Mouse (Mus musculus): ENCODE measurements around the gene Gm27021. TPM values are rescaled to one million over a fixed set of nuclear protein-coding genes. Genes with fewer than 3 reads are reported as not detected.
A peak's percentile ranks its signal among the peaks of the same experiment; 100 is the strongest.

The Gm27021 gene
- polyA plus RNA-seq, 1 experiment from 2014 or later: not detected

DNA sequence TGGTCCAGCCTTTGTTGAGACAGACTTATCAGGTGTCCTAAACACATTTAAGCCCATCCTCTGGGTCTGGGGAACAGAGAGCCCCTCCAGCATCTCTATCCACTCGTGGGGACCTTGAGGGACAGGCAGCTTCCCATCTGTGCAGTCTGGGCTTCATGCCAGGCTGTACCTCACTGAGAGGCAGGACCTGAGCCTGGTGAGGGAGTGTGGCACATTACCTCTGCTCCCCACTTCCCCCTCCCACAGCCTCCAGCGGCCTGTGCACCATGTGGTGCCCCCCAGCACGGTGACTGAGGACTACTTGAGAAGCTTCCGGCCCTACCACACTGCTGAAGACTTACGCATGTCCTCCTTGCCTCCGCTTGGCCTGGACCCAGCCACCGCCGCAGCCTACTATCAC, 101.2 kb downstream of the Gm27021 start:
- Histone ChIP-seq H3K4me3 (no peak overlapping the region), H3K4me2 (no peak overlapping the region), H3K9me3 (replicated peaks) (no peaks in the 10 kb centered on the region), H3K27ac (ENCODE audit: poor library complexity, severe bottlenecking) (no peak overlapping the region), H3K4me1 (replicated peaks) (peaks cover 65% of the 10 kb centered on the region), H3K36me3 (peaks cover 64% of the 10 kb centered on the region), H3K27me3 (replicated peaks) (no peaks in the 10 kb centered on the region), H3K9ac (no peak overlapping the region)
- ATAC-seq (ENCODE audit: insufficient number of reproducible peaks, low FRiP score): no peak
- 90% methylated on average over 8 of the region's 8 CpGs for WGBS

DNA sequence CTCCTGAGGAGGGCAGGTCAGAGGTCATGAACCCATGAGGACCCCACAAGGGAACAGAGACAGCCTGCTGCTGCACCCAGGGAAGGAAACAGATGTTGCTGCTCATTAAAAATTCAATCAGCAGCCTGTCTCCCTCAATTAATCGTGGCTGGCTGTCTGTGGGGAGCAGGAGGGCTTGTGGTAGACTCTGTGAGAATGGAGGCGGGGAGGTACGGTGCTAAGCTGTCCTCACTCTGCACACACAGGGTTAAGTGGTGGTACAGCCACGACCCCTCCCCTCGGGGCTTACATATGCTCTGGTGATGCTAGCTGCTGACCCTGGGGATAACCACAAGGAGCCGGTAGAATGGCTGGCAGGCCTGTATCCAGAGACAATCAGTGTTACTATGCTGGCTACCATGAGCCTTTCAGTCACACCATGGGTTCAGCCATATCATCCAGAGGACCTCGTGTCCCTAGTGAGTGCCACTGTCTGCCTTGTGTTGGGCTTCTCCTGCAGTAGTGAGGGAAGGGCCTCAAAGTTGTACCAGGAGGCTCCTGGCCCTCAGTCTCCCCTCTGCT, 102.6 kb downstream of the Gm27021 start:
- H3K36me3 ChIP-seq: peaks cover 50% of the 10 kb centered on the region
- peaks cover 71% of the 10 kb centered on the region for H3K4me1 ChIP-seq (replicated peaks)
- no peak overlapping the region for H3K4me3 ChIP-seq
- peak overlapping the region; percentile 50; the same call in 1 of the 2 replicates for H3K9ac ChIP-seq
- ATAC-seq (ENCODE audit: insufficient number of reproducible peaks, low FRiP score): no peak
- H3K4me2 ChIP-seq: no peak overlapping the region
- H3K9me3 ChIP-seq (replicated peaks): no peaks in the 10 kb centered on the region
- peak overlapping the region; percentile 65 for H3K27ac ChIP-seq (ENCODE audit: poor library complexity, severe bottlenecking)
- no peaks in the 10 kb centered on the region for H3K27me3 ChIP-seq (replicated peaks)
- WGBS: 42% methylated on average over 7 of the region's 7 CpGs

DNA sequence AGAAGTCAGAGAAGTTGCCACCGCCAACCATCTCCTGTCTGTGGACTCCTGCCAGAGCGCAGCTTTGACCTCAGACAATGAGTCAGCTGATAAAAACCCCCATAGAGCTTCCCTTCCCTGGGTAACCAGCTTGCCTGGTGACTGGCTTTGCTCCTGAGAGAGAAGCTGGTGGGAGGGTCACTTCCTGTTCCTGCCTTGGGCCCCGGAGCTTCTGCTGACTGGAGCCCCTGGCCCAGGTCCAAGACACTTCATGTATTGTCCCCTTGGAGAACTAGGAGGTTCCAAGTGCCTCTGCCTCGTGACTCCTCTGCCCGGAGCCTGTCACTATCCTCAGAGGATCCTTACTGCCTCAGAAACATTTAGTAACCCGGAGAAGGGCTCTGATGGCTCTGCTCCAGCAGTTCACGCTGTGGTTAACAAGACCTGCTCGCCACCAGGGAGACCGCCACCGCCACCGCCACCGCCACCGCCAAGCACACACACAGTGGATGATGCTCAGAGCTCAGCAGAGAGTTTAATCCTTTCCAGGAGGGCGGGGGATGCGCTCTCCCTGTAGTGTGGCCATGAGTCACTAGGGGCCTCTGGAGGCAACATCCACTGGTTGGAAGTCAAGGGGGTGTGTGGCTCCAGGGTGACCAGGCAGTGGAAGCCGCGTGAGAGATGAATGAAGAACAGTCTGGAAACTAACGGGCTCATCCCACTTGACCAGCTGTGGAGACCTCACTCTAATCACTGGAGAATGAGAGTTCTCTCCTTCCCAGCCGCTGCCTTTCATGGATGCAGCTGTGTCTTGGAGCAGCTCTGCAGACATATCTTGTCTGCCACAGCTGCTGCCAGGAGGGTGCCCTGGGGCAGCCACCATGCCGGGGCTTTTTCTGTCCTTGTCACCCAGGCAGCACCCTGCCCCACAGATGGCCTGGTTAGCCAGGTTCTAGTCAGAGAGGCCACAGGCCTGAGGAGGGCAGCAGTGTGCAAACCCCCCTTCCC, 103.7 kb downstream of the Gm27021 start:
- no peaks in the 10 kb centered on the region for H3K9me3 ChIP-seq (replicated peaks)
- H3K27me3 ChIP-seq (replicated peaks): no peaks in the 10 kb centered on the region
- ATAC-seq (ENCODE audit: insufficient number of reproducible peaks, low FRiP score): peak; percentile 76
- H3K4me3 ChIP-seq: 0 out of 2 replicates have a peak overlapping the region, but pooled peaks have one; percentile 3
- H3K4me1 ChIP-seq (replicated peaks): peaks cover 76% of the 10 kb centered on the region
- peak overlapping the region; percentile 91 for H3K27ac ChIP-seq (ENCODE audit: poor library complexity, severe bottlenecking)
- peak overlapping the region; percentile 49; the same call in 1 of the 2 replicates for H3K9ac ChIP-seq
- 19% methylated on average over 20 of the region's 20 CpGs for WGBS
- H3K36me3 ChIP-seq: peaks cover 46% of the 10 kb centered on the region
- peak overlapping the region; percentile 53 for H3K4me2 ChIP-seq

DNA sequence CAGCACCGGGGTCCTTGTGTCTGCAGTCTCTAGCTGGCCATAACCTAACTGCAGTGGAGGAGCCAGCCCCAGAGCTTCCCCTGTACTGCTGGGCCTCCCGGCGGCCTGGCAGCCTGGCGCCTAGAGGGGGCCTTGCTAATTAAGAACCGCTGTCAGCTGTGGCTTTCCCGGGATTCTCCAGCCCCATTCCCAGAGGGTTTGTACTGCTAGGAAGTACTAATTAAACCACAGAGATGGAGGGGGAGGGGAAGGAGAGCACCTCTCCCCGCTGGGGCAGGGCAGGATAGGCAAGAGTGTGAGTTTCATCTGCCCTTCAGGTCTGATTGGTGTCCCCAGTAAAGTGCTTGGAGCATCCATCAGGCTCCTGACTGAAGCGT, 104.5 kb downstream of the Gm27021 start:
- ATAC-seq (ENCODE audit: insufficient number of reproducible peaks, low FRiP score): peak; percentile 1
- Histone ChIP-seq H3K36me3 (peaks cover 45% of the 10 kb centered on the region), H3K4me1 (replicated peaks) (peaks cover 84% of the 10 kb centered on the region), H3K27me3 (replicated peaks) (no peaks in the 10 kb centered on the region), H3K27ac (ENCODE audit: poor library complexity, severe bottlenecking) (peak overlapping the region; percentile 91), H3K4me2 (peak overlapping the region; percentile 53), H3K9ac (peak overlapping the region; percentile 49), H3K9me3 (replicated peaks) (no peaks in the 10 kb centered on the region), H3K4me3 (no peak overlapping the region)
- WGBS: 16% methylated on average over 8 of the region's 8 CpGs

DNA sequence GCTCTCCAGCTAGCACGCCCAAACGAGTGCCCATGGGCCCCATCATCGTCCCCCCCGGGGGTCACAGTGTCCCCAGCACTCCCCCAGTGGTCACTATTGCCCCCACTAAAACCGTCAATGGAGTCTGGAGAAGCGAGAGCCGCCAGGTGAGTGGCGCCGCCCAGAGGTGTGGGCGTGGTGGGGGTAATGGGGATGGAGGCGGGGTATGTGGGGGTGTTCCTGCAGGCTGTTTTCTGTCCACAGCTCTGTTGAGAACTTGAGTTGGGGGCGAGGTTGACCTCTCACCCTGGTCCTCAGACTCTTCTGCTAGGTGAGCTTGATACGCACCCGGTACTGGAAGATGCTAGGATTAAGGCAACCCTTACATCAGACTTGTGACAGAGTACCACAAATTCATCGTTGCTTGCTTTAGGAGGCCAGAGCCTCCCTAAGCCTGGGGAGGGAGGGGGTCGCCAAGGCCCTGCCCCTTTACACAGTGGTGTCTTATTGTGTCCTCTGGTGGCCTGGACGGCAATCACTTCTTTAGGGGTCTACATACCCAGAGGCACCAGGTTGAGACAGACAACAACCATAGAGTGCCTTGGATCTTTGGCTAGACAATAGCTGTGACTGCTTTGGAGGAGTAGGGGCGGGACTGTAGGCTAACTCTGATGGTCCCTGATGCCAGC, 105.1 kb downstream of the Gm27021 start:
- peak; percentile 5; the same call in 1 of the 2 replicates for ATAC-seq (ENCODE audit: insufficient number of reproducible peaks, low FRiP score)
- Histone ChIP-seq H3K4me2 (peak overlapping the region; percentile 53), H3K4me1 (replicated peaks) (peaks cover 89% of the 10 kb centered on the region), H3K9me3 (replicated peaks) (no peaks in the 10 kb centered on the region), H3K36me3 (peaks cover 39% of the 10 kb centered on the region), H3K4me3 (no peak overlapping the region), H3K27me3 (replicated peaks) (no peaks in the 10 kb centered on the region), H3K27ac (ENCODE audit: poor library complexity, severe bottlenecking) (peak overlapping the region; percentile 91), H3K9ac (peak overlapping the region; percentile 49)
- WGBS: 77% methylated on average over 18 of the region's 18 CpGs

DNA sequence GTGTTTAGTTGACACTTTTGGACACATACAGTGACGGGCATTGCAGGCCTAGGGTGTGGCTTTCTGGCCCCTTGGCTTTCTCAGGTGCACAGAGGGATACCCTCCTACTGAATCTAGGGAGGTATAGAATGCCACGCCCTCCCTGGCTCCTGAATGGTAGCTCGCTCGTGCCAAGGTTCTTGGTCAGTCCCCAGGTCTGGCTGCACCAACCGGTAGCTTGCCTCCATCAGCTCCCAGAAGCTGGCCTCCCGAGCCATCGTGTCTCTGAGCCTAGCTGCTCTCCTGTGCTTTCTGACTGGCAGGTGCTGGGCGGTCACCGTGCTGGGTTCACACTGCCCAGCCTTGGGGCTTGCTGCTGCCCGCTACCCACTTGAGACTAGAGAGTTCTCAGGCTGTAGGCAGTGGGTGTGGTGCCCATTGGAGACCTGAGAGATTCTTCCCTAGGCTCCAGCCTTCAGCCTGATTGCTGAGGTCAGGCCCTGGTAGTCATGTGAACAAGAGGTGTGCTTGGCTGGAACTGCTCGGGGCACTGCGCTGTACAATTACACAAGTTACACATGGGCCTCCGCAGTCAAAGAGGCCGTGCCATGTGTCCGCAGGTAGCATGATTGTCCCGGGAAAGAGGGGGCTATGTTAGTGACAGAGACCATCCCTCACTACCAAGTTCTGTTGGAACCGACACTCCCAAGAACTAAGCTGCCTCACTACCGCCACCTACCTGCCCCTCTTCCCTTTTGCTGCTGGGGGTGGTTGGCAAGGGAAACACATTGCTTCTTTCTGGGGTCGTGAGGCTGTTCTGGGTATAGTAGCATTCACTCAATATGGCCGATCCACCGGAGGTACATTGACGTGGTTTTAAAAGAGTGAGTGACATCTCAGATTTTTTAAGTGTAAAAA, 106.1 kb downstream of the Gm27021 start:
- ATAC-seq (ENCODE audit: insufficient number of reproducible peaks, low FRiP score): no peak
- H3K27me3 ChIP-seq (replicated peaks): no peaks in the 10 kb centered on the region
- no peak overlapping the region for H3K4me3 ChIP-seq
- H3K4me1 ChIP-seq (replicated peaks): peaks cover 98% of the 10 kb centered on the region
- 76% methylated on average over 22 of the region's 22 CpGs for WGBS
- no peak overlapping the region for H3K4me2 ChIP-seq
- no peaks in the 10 kb centered on the region for H3K9me3 ChIP-seq (replicated peaks)
- 0 out of 2 replicates have a peak overlapping the region, but pooled peaks have one; percentile 21 for H3K9ac ChIP-seq
- H3K36me3 ChIP-seq: peaks cover 29% of the 10 kb centered on the region
- H3K27ac ChIP-seq (ENCODE audit: poor library complexity, severe bottlenecking): peak overlapping the region; percentile 91

DNA sequence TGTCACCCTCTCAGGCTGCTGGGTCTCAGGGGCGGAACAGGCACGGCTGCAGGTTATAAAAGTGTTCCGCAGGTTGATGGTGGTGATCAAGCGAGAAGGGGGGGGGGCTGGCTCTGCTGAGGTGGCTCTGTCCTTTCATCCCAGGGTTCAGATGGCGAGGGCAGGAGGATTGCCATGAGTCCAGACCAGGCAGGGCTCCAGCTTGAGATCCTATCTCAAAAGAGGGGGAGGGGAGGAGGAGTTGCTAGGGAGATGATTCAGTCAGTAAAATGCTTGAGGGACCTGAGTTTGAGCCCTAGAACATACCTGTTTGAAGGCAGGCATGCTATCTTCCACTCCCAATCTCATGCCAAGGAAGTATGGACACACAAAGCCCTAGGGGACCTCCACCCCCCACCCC, 107.3 kb downstream of the Gm27021 start:
- 80% methylated on average over 5 of the region's 5 CpGs for WGBS
- Histone ChIP-seq H3K4me1 (replicated peaks) (peaks cover 99% of the 10 kb centered on the region), H3K27ac (ENCODE audit: poor library complexity, severe bottlenecking) (no peak overlapping the region), H3K36me3 (peaks cover 17% of the 10 kb centered on the region), H3K4me2 (no peak overlapping the region), H3K9me3 (replicated peaks) (no peaks in the 10 kb centered on the region), H3K9ac (0 out of 2 replicates have a peak overlapping the region, but pooled peaks have one; percentile 3), H3K27me3 (replicated peaks) (no peaks in the 10 kb centered on the region), H3K4me3 (no peak overlapping the region)
- ATAC-seq (ENCODE audit: insufficient number of reproducible peaks, low FRiP score): no peak

DNA sequence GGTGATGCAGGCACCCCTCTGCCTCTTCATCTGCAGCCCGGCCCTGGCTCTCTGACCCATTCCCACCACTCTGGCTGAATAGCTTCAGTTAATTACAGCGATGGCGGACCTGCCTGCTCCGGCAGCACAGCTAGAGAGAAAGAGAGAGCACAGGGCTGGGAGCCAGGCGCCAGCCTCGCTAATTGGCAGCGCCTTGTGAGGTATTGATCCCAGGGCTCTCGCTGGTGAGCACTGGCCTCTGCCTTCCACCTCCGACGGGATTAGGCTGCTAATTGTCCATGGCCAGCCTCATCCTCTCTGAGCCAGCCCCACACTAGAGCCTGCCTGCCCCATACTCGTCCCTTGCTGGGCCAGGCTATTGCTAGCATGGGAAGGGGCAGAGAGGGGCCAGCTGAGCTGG, 108.2 kb downstream of the Gm27021 start:
- Histone ChIP-seq H3K4me1 (replicated peaks) (peaks cover 100% of the 10 kb centered on the region), H3K9ac (peak overlapping the region; percentile 44; the same call in 1 of the 2 replicates)

More for the DNA sequence above, 108.2 kb downstream of the Gm27021 start:
- 63% methylated on average over 11 of the region's 11 CpGs for WGBS
- H3K4me2 ChIP-seq: no peak overlapping the region
- no peaks in the 10 kb centered on the region for H3K27me3 ChIP-seq (replicated peaks)
- peaks cover 16% of the 10 kb centered on the region for H3K36me3 ChIP-seq
- no peak overlapping the region for H3K4me3 ChIP-seq
- H3K27ac ChIP-seq (ENCODE audit: poor library complexity, severe bottlenecking): no peak overlapping the region
- no peaks in the 10 kb centered on the region for H3K9me3 ChIP-seq (replicated peaks)
- no peak for ATAC-seq (ENCODE audit: insufficient number of reproducible peaks, low FRiP score)

Measured in heart, embryonic 12.5 days (tissue).